Mouse (Mus musculus) thymus, postnatal 25 days (tissue): ENCODE results near the gene Mmp28.

Experiments used
- DNase-seq: peaks from one replicate; pipeline ENCODE4 v3.0.0; 2022

Gene Mmp28

DNA sequence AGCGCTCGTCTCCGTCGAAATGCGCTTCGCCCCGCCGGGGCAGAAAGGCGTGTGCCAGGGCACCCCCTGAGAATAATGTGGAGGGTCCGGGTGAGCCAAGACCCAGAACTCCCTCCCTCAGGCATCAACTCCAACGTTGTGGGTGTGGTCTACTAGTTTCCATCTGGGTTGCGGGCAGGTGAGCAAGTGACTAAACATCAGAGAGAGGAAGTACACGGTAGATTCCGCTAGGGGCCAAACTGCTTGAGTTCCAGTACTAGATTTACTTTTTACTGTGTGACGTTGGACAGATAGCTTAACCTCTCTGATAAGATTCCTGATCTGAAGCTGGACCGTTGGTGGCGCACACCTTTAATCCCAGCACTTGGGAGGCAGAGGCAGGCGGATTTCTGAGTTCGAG, 17.9 kb downstream of the Mmp28 start:
- no peak for DNase-seq

- no peak for DNase-seq
Observed at GRCm38 (mm10) chr11:83443824-83444223, 19.0 kb downstream of the Mmp28 start.

DNA sequence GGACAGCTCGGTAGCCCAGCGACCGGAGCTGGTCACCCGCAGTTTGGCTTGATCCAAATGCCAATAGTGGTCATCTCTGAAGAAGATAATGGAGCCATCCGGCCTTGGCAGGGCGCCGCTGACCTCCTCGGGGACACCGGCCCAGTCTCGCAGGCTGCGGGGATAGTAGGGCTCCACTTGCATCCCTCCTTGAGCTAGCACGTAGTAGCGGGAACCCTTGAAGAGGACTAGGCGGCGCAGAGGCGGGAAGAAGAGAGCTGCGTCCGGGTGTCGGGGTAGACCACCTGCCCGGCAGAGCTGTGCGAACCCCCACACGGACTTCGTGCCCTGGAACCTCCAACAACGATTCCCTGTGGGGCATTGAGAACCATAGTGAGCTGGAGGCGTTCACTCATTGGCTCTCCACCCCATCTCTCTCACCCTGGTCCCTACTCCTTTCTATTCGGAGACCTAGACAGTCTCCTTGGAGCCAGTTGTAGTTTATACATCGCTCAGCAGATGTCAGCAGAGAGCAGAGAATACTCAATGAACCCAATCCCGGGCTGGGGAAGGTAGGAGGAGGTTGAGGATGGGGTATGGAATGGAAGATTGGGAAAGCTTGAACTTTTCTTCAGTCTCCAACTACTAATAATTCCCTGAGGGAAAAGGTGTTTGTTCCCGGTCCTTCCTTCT, 20.1 kb downstream of the Mmp28 start:
- peak; percentile 67 for DNase-seq

DNA sequence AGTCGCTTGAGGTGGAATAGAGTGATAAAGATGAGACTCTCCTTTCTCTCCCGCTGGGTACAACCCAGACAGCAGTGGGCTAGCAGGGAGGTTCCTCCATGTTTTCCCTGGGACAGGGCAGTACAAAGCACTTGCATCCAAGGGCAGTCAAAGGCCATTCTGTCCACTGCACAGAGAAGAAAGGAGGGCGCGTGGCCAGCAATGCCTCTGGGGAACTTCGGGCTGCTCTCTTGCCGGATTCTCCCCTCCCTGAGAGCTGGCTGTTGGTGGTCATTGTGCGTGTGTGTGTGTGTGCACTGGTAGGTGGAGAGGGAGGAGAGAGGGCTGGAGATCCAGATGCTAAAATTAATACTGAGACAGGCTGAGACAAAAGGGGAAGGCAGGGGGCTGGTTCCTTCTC, 21.6 kb downstream of the Mmp28 start:
- no peak for DNase-seq

- peak; percentile 88 for DNase-seq
Observed at GRCm38 (mm10) chr11:83440081-83441064, 22.5 kb downstream of the Mmp28 start.

GRCm38 (mm10) chr11:83439426-83440060, 23.3 kb downstream of the Mmp28 start:
- no peak for DNase-seq

DNA sequence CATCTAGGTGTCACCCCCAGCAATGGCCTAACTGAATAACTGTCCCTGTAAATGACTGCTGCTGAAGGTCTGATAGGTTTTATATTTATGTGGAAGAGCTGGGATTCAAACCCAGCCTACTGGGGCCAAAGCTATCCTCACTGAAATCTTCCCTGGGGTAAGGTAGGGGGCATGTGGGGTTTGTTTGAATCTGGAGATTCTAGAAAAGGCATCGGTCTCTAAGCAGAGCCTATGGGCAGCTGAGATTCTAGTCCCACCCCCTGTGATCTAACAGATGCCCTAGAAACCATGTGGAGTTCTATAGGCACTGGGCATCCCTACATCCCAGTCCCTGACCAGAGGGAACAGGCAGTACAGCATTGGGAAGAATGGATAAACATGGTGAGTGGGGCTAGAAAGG, 25.5 kb downstream of the Mmp28 start, which contains the start of gene 1700020L24Rik:
1700020L24Rik (plus strand) TSS at position 301 of the 400 bp plus-strand sequence.
- no peak for DNase-seq

DNA sequence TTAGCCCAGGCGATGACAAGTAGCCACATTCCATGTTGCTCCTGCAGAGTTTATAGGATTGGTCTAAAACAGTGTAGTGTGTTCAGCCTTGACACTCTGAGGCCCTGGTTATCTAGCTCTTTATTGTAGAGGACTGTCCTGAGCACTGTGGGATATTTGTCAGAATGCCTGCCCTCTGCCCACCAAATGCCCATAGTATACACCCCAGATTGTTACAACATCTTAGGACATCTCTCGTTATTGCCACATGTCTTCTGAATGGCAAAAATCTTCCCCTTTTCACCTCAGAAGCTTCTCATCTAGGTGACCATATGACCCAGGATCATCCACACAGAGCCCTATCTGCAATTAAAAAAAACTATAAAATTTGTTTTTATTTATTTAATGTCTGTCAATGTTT, 30.3 kb downstream of the Mmp28 start:
- no peak for DNase-seq

DNA sequence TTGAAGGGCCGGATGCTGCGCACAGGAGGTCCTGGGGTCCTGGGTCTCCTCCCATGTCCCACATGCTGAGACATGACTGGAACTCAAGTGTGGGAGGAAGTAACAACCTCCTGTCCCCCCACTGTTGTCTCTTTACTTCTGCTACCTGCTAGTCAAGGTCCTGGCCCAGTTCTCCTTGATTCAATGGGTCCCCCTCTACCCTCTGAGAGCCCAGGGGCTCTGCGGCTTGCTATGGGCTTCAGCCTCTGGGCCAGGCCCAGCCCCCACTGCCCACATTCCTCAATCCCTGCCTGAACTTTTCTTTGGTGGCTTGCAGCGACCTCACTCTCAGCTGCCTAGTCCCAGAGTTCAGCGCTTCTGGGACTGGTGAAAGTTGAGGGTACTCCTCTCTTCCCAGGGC, 33.5 kb downstream of the Mmp28 start, which contains the start of gene Gas2l2:
Gas2l2 (minus strand) TSS at position 101 of the 400 bp plus-strand sequence.
- no peak for DNase-seq

GRCm38 (mm10) chr11:83426964-83427363, 35.9 kb downstream of the Mmp28 start:
- peak; percentile 28 for DNase-seq

- DNase-seq, result peak; percentile 70
Observed at GRCm38 (mm10) chr11:83424681-83425080, 38.2 kb downstream of the Mmp28 start.

DNA sequence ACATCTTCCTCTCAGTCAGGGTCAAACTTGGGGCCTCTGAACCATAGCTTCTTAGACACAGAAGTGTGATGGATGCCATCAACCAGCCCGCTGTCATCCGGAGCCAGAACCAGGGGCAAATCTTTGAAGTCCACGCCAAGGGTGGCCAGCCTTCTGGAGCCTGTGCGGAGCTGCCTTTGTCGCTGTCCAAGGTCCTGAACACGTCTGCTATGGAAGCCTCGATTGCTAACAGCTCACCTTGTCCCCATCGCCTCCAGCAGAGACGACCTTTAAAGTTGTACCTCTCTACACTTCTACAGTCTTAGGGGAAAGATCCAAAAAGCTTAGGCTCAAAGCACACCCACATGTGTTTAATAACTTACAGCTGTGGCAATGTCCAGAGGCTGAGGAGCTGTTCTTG, 41.6 kb downstream of the Mmp28 start:
- peak; percentile 58 for DNase-seq

DNA sequence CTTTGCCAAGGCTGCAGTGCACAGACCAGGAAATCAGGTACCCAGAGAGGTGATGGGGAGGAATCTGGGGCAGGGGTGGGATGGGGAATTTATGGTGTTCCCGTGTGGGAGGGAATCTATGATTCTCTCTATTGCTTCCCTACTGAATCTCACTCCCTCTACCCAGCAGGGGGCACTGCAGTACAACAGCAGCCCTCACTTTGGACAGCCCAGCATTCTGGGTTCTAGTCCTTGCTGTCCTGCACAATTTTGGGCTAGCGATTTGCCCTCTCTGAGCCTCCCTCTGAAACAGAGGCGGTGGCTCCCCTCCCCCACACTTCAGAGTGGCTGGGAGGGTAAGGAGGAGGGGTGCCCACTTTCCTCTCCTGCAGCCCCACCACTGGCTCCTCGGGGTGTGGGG, 42.5 kb downstream of the Mmp28 start:
- DNase-seq, result no peak

- no peak for DNase-seq
Observed at GRCm38 (mm10) chr11:83418566-83418965, 44.3 kb downstream of the Mmp28 start.

DNA sequence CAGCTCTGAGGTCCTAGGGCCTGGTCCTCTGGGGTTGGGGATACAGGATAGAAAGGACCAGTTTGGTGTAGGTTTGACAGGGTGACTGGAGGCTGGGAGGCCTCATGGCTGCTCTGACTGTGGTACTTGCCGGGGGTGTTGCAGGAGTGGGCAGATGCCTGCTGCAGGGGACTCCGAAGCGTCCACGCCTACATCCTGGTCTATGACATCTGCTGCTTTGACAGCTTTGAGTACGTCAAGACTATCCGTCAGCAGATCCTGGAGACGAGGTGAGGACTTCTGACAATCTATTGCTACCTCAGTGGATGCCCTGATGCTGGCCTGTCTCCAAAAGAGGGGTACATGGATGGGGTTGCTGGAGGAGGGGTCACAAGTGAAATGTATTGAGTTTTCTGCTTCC, 45.2 kb downstream of the Mmp28 start:
- no peak for DNase-seq

DNA sequence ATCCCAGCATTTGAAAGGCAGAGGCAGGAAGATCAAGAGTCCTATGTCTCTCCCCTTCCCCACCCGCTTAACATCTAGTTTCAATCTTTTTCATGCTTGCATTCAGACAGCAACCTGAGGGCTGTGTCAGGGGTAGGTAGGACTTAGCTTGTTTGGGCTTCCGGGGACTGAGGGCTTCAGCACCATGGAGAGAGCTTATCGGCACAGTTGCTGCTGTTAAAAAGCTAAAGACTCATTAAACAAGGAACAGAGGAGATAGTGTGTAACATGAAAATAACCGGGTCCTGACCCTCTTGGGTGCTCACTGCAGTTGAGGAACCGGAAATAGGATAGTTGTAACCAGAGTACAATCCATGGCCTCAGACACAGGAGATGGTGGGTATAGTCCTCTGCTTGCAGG, 45.8 kb downstream of the Mmp28 start:
- DNase-seq, result peak; percentile 66

DNA sequence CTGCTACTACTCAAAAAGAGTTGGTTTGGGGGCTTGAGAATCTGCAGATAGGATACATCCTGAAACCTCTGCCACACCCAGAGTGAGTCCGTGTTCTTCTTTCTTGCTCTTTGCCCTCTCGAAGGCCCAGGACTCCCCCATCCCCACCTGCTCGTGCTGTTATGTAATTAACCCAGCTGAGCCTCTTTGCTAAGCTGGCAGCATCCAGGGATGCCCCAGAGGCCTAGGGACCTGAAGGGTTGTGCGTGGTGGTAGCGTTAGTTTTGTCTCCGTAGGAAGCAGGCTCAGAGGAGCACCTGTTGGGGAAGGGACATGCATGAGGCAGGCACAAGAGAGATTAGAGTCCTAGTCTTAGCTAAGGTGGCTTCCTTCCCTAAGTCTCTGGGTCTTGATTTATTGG, 52.4 kb downstream of the Mmp28 start:
- DNase-seq, result no peak

DNA sequence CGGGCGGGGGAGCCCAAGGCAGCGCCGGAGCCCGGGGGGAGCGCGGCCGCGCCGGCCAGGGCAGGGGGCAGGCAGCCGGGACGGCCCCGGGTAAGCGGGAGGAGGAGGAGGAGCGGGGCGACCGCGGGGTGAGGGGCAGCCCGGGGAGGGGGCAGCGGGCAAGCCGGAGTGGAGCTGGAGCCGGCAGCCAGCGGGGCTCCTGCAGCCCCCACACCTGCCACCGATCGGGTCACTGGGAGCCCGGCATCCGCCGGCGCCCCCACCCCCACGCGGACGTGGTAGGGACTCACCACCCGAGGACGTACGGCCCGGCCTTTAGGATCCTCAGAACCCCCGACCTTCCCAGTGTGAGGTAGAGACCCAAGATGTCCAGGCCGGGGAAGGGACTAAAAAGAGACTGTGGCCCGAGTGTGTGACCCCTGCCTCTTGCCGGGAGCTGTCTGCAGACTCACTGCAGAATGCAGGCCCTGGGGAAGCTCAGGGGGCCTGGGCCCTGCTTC, 53.0 kb downstream of the Mmp28 start:
- DNase-seq, result no peak

GRCm38 (mm10) chr11:83409087-83409754, 53.6 kb downstream of the Mmp28 start, which contains the start of gene Rasl10b:
TSS of gene Rasl10b (plus strand) at chr11:83409137.
- DNase-seq, result no peak

DNA sequence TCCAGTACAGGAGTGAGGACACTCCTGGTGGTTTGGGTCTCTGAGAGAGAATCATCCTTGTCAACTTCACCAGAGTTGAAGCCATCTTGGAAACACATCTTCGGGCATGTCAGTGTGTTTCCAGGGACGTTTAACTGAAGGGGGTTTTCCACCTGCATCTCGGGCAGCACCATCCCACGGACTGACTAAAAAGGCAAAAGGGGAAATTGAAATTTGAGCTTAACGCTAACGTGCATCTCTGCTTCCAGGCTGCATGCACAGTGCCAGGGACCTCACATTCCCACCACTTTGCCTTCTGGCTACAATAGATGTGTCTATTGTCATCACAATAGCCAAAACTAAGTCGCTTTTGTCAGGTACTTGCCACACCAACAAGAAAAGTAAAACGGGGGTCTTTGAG, 54.6 kb downstream of the Mmp28 start:
- DNase-seq, result no peak

DNA sequence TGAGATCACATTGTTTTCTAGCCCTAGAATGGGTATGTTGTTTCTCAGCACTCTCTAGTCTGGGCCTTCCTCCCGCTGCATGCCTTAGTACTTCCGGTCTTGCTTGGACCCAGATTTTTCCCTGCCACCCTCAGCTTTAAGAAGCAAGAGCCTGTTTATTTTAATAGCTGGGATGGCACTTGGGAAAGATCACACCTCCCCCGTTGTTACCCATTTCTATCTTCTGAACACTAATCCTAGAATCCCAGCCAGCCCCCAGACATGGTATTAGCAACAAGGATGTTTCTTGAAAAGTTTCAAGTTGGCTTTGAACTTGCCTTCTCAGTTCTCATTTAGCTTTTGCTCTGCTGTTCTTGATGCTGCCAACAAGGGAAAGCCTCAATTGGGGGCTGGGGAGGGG, 56.5 kb downstream of the Mmp28 start:
- no peak for DNase-seq

DNA sequence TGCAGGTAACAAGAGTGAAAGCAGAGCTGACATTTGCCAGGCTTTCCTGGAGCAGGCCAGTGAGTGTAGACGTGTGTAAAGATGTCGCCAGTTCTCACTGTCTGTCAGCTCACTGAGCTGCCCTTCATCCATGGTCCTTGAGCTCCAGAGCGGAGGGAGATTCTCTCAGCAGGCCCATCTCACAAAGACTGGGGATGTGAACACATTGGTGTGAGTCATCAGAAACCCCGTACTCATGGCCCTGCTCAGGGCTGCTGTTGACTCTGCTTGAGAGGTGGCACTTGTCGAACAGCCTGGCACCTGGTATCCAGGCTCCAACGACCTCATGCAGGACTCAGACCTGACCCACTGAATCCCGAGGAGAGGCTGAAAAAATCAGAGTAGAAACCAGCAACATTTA, 59.1 kb downstream of the Mmp28 start:
- DNase-seq, result no peak

DNA sequence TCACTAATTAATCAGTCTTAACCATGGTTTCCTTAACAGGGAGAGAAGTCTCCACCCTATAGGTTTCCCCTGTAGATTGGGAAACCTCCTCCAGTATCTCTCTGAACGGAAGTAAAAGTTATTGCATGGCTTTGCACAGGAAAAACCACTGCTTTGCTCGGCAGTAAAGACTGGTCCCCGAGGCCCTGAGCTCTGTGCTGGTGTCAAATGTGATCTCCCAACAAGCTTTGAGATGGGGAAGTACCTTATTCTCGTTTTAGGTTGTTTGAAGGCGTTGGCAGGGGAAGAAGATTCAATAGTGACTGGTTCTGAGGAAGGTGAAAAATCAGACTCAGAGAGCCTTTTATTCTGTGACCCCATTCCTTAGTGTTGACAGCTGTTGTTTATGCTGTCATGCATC, 64.1 kb downstream of the Mmp28 start:
- DNase-seq, result no peak
